Mouse (Mus musculus) monocyte, adult 2 months (primary cell): ENCODE data around the gene Teddm3.
"Not testable (repeated sequence)": the region's sequence is repeated elsewhere in the genome, so short reads cannot be mapped to it uniquely, and the experiment has no call there.

ENCODE experiments used
- DNase-seq, 2 experiments: peaks; one replicate each; pipeline ENCODE4 v3.0.0; 2022; ENCODE audit warnings: low spot score in 2 of 2, low read depth in 1 of 2

Teddm3 gene

GRCm38 (mm10) chr16:21153900-21154299, at the start of gene Teddm3:
TSS of gene Teddm3 (minus strand) at chr16:21154000.
- not testable (repeated sequence) for DNase-seq

- DNase-seq, result no peak
Observed at GRCm38 (mm10) chr16:21202731-21203130, 48.9 kb upstream of the Teddm3 start.

DNA sequence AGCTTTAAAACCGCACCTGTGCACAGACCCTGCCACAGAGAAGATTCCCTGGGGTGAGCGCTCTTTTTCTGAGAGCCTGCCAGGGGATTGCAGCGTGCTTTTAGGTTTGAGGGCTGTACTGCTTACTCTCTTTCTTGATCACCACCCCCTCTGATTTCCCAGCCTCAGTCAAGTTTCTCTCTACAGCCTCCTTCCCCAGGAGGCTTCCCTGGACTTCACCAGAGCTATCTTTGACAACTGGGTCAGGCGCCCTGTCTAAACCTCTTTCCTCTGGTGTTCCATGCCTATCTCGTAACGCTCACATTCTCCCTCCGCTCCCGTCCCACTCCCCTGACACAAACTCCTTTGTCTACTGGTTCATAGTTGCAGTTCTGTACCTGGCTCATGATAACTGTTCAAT, 45.6 kb upstream of the Teddm3 start:
- DNase-seq, result no peak

- DNase-seq, result no peak
Observed at GRCm38 (mm10) chr16:21198529-21198928, 44.7 kb upstream of the Teddm3 start.

DNA sequence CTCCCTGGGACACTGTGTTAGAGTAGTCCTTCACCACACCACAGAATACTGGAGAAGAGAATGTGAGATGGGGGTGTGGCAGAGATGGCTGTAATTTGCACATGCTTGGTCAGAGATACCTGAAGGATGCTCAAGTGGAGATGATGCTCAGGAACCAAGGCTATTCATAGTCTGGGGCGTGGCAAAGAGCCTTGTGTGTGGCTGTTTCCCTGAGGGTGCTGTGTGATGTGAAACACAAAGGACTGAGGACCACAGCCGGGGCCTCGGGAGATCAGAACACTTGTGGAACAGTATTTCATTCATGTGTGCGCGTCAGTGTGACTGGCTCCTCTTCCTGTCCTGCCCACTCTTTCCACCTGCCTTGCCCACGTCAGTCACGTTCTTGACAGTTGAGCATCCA, 44.2 kb upstream of the Teddm3 start:
- DNase-seq, result no peak

GRCm38 (mm10) chr16:21197542-21197941, 43.7 kb upstream of the Teddm3 start:
- DNase-seq, result no peak

GRCm38 (mm10) chr16:21196576-21196975, 42.8 kb upstream of the Teddm3 start:
- DNase-seq, result no peak

DNA sequence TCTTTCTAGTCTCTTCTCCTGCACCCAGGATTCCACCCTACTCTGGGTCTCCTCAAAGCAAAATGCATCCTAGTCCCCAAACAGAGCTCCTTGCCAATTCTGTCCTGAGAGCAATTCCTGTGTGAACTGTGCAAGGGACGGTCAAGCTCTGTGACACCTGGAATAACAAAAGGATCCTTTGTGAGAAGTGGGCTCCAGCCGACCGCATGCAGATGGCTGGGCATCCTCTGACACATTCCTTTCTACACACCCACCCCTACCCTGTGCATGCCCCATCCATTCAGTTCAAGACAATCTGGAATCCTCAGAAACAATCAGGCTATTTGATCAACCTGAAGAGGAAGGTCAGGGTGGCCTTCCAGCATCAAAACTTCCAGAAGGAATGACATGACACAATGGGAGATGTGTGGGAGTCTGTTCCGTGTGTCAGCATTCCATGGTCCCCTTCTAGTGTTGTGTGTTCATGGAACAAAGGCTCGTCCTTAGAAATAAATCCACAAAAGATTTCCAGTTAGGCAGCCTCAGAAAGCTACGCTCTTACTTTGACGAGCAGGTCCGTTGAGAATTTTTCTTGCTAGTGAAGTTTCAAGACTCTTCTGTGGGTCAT, 41.6 kb upstream of the Teddm3 start:
- DNase-seq, result no peak

DNA sequence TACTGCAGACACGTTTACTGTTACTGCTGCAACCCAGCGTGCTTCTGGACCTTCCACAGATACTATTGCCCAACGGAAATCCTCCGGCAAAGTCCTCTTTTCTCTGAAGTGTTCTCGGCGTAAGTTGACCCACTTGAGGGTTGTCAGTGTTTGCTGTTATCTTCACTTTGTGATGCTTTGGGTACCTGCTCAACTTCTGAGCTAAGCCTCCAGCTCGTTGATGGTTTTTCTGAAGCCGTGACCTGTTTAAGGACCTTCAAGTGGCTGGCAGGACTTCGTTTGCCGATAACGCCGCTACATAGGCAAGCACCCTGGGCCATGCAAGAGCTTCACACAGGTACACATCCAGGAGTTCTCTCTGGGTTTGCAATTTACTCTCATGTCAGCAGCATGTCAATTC, 40.4 kb upstream of the Teddm3 start:
- no peak for DNase-seq

DNA sequence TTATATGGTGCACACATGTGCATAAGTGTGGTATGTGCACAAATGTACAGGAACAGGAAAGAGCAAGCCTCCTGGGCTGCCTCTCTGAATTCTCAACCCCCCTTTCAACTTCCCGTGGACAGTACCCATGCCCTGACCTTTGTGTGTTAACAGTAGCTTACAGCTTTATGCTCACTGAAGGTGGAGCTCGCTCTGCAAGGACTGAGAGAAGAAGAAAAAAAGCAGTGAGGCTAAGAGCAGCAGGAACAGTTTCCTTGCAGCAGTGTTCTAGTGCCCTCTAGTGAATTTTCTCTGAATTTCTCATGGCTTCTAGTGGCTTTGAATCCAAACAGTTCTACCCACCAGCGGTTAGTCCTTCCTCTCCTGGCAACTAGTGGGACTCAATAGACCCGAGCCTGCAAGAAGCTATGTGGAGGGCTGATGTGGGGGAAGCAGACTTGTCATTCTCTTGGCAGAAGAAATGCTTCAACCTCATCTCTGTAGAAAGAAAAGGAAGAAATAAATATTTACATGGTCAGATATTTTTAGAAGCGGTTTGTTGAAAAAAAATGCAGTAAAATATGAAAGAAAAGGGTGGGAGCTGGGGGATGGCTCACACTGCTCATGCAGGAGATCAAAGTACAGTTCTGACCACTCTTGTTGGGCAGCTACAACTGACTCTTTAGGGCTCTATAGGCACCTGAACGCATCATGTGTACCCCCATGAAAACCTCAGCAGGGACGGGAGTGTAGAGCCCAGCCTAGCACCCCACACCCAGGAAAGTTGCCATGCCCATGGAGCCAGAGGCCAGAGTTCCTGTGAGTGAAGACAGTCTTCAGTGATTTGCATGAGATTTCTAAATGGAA, 38.9 kb upstream of the Teddm3 start:
- no peak for DNase-seq

DNA sequence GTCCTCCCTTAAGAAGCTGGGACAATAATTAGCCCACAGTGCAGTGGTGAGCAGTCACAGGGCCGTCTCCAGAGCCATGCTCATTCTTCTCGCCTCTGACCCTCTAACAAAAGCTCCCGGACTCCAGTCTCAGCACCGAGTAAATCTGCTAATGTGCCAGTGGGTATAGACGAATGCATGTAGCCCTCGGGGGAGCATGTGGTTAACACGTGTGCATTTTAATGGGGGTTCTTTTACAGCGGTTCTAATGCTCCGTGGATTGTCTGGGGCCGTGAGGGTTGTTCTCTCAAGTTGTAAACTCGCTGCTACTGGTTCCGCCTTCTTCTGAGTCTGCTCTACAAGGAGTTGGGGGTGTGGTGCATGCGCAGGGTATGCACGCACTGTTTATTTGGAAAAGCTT, 37.8 kb upstream of the Teddm3 start:
- DNase-seq, result no peak

GRCm38 (mm10) chr16:21188345-21188744, 34.5 kb upstream of the Teddm3 start:
- no peak for DNase-seq

DNA sequence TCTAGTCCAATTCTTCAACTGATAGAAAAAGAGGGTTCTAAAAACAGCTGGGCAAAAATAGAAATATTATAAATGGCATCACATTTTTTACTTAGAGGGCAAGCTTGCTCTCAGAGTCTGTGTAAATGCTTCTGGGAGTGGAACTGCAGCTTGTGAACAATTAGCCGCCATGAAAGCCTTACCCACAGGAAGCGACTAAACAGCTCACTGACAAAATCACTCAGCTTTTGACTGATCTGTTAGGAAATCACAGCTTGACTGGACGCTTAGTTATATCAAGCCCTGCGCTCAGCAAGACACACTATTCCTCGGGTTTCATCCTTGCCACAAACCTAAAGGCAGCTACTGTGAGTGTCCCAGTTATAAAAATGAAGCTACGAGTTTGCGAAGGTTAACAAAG, 33.8 kb upstream of the Teddm3 start:
- DNase-seq, result no peak

- DNase-seq, result no peak
Observed at GRCm38 (mm10) chr16:21184697-21185096, 30.9 kb upstream of the Teddm3 start.

- DNase-seq, result no peak
Observed at GRCm38 (mm10) chr16:21182108-21182507, 28.3 kb upstream of the Teddm3 start.

DNA sequence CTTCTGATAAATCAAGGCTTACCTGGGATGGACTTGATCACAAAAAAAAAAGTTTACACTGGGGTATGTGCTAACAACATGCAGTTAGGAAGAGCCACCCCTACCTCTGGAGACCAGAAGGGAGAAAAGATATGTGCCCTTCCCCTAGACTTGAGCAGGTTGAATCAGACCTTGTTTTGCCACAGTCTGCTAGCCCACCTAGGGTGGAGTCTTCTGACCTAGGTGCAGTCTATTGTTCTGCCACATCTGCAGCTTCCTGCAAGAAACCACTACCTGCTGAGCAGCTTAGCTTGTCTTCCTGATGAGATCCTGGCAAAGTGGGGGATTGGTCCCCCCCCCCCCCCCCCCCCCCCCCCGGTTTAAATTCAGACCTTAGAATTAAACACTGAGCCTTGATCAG, 21.4 kb upstream of the Teddm3 start:
- no peak for DNase-seq

DNA sequence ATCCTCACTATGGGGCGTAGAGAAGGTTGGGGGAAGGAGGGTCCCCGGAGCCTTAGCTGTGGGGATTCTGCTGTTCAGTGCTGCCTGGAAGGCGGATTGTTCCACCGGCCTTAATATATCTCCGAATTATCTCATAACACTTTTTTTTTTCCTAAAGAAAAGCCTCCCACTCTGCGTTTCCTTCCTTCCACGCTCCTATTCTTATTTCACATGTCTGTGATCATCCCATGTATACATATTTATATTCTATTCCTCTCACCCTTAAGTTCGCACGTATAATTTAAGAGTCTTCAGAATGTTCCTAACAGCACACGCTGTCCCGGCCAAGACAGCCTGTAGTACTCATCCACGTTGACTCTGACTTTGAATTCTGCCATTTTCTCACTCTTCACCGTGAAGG, 14.9 kb upstream of the Teddm3 start:
- no peak for DNase-seq

GRCm38 (mm10) chr16:21165343-21166220, 11.8 kb upstream of the Teddm3 start:
- DNase-seq, result not testable (repeated sequence)

GRCm38 (mm10) chr16:21163423-21163822, 9.6 kb upstream of the Teddm3 start:
- not testable (repeated sequence) for DNase-seq

DNA sequence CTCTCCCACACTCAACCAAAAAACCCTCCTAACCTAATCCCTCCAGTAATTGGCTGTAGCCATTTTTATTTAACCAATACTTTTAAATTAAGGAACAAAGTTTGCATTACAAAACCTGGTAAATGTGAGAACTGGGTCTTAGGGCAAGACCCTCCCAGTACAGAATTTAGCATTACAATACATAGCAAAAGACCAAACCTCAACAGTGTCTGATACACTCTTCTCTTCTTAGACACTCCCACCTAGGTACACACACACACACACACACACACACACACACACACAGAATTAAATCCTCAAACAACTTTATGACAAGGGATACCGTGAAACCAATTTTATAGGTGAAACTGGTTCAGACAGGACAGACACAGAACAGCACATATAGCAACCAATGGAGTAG, 5.4 kb upstream of the Teddm3 start:
- not testable (repeated sequence) for DNase-seq

DNA sequence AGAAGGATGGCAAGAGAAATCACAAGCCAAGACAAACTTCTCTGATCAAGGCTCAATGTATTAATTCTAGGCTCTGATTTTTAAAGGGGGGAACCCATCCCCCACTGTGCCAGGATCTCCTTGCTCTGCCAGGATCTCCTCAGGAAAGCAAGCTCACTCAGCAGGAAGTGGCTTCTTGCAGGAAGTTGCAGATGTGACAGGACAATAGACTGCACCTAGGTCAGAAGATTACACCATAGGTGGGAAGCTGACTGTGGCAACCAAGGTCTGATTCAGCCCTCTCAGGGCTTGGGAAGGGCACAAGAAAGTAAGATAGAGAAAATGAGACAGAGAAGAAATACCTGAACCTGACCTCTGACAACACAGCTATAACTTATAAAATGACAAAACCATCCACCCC, 2.5 kb upstream of the Teddm3 start:
- not testable (repeated sequence) for DNase-seq
